Mouse (Mus musculus): Measurements from ENCODE around the gene Itfg1.

- TF ChIP-seq CTCF (IDR thresholded peaks at IDR 0.05; ENCODE audit: borderline replicate concordance, control insufficient read depth, extremely low read depth, insufficient read depth, low read length, poor library complexity) (no peak), POLR2A (IDR thresholded peaks at IDR 0.05; ENCODE audit: control insufficient read depth, extremely low read depth, insufficient read depth, low read length, poor library complexity) (no peak)
Observed at GRCm38 (mm10) chr8:85787909-85788308, 52.8 kb downstream of the Itfg1 start.
